Mouse (Mus musculus) erythroblast, adult 5-6 weeks (primary cell): ENCODE data around the gene Tmem267. TPM values are rescaled to one million over a fixed set of nuclear protein-coding genes. Genes with fewer than 3 reads are reported as not detected.
A peak's percentile ranks its signal among the peaks of the same experiment; 100 is the strongest.
"Not testable (repeated sequence)": the region's sequence is repeated elsewhere in the genome, so short reads cannot be mapped to it uniquely, and the experiment has no call there.

ENCODE experiments used
- ATAC-seq: replicated peaks from 2 replicates; pipeline ENCODE4 v1.8.0; 2016; ENCODE audit warnings: moderate number of reproducible peaks, mild to moderate bottlenecking, moderate TSS enrichment, inconsistent platforms; ENCODE audit not compliant: poor library complexity, low FRiP score, severe bottlenecking
- total RNA-seq, 2 experiments: library from RNA; stranded (forward) in 1 of 2; stranded (reverse) in 1 of 2; fragments of 150-400 nt in 1 of 2; fragments of 200-764, 138-1000 nt in 1 of 2; gene quantifications; 2 replicates each; pipeline versions ENCODE4 v1.2.3 to v1.2.4; 2015 to 2017; ENCODE audit warnings: low replicate concordance in 2 of 2

Gene Tmem267
- 4.2 and 6.3 TPM in 2 replicates for total RNA-seq (2015; ENCODE audit: low replicate concordance)
- total RNA-seq (2017; ENCODE audit: low replicate concordance) = 0.43 and 0.98 TPM in 2 replicates

DNA sequence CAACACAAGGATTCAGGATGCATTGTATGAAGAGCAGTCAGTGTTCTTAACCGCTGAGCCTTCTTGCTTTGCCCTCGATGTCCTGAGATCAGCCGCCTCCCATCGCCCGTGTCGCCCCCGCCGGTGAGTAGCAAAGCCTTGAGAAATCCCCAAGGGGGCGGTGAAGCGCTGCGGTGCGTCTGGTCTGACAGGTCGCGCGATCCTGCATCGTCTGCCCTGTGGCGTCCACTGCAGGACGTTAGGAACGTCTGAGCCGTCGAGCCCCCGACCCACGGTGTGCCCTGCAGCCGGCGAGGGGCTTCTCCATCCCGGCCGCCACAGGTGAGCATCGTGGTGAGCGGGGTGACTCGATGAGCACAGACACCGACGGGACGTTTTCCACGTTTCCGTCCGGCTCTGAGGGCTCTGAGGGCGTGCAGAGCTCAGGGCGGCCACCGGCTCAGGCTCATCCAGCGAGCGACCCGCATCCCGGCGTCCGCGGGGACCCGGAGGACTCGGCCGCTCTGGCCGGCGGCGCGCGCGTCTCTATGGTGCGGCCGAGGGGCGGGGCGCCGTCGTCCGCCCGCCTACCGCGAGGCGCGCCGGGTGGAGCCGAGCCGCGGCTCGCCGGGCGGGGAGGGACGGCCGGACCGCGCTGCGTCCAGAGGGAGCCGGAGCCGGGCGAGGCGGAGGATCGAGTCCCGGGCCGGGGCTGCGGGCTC lies at the start of gene Tmem267, which contains the start of gene 3110070M22Rik:
Gene Tmem267 (plus strand): TSS at position 160 of the 701 bp plus-strand sequence.
Gene 3110070M22Rik (minus strand): TSS at position 504 of the 701 bp plus-strand sequence.
- ATAC-seq = no peak

DNA sequence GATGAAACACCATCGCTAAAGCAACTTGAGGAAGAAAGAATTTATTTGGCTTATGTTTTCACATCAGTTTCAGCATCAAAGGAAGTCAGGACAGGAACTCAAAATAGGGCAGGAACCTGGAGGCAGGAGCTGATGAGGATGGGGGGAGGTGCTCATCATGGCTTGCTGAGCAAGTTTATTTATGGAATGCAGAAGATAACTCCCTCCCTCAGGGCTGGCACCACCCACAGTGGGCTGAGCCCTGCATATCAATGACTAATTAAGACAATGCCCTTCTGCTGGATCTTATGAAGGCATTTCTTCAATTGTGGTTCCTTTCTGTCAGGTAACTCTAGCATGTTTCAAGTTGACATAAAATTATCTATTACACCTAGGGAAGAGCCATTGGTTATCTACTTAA lies 45.6 kb upstream of the Tmem267 start:
- ATAC-seq = peak; percentile 67

DNA sequence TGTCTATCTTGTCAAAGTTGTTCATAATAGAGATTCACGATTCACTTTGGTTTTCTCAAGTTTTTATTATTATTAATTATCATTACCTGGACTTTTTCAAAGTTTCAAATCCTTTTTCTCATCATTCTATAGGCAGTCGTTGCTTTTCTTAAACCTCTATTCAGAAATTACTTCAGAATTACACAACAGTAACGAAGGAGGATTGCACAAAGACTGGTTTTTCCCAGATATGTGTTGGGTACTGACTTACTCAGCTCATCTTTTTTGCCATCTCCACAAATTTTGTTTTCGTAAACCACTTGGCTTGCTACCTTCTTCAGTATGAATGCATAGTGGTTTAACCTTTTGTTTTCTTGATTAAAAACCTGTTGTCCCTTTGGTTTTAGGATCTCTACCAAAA lies 34.3 kb upstream of the Tmem267 start:
- no peak for ATAC-seq

DNA sequence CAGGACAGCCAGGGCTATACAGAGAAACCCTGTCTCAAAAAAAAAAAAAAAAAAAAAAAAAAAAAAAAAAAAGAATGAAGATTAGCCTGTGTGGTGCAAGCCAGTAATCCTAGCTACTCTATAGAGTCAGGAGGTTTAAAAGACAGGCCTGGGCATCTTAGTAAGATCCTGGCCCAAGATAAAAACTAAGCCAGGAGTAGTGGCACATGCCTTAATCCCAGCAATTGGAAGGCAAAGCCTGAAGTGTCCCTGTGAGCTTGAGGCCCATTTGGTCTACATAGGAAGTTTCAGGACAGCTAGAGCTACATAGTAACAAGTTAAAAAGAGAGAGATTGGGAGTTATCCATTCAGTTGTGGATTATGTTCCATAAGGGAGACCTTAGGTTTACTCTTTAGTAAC lies 32.8 kb upstream of the Tmem267 start:
- no peak for ATAC-seq

DNA sequence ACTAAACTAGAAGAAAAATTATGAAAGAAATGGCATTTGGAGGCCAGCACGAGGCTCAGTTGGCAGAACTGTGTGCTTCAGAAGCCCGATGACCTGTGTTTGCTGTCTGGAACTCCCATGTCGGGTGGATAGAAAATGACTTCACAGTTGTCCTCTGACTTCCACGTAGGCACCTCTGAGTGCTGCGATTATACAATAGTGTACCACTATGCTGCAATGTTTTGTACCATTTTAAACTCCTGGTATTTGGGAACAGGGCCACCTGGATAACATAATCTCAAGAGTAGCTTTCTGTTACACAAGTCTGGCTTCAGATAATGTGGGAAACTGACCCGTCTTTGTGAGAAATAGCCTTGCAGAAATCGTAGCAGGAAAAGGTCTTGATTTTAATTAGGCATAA lies 31.5 kb upstream of the Tmem267 start:
- no peak for ATAC-seq

DNA sequence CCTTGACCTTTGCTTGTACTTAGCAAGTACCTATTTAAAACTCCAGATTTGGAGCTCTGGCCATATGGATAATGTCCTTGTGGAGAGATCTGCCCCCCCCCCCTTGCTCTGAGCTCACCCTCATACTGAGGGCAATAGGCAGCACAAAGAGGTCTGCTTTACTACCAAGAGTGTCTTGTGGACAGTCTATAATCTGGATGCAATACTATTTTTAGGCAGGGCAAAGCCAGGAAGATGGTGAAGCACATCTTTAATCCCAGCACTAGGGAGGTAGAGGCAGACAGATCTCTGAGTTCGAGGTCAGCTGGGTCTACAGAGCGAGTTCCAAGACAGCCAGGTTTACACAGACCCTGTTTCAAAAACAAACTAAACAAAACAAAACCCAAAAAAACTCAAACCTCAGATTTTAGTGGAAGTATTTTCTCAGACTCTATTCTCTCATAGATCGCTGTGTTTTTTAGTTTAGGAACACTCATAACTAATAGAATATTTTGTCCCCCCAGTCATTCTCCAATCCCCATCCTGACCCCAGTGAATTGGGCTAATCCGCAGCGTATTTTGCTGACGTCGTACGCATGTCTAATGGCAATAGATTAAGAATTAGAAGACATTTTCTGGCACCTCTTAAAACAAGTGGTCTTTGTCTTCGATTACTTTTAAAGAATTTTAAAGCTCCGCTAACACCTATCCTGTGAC lies 25.8 kb upstream of the Tmem267 start:
- peak; percentile 79 for ATAC-seq

DNA sequence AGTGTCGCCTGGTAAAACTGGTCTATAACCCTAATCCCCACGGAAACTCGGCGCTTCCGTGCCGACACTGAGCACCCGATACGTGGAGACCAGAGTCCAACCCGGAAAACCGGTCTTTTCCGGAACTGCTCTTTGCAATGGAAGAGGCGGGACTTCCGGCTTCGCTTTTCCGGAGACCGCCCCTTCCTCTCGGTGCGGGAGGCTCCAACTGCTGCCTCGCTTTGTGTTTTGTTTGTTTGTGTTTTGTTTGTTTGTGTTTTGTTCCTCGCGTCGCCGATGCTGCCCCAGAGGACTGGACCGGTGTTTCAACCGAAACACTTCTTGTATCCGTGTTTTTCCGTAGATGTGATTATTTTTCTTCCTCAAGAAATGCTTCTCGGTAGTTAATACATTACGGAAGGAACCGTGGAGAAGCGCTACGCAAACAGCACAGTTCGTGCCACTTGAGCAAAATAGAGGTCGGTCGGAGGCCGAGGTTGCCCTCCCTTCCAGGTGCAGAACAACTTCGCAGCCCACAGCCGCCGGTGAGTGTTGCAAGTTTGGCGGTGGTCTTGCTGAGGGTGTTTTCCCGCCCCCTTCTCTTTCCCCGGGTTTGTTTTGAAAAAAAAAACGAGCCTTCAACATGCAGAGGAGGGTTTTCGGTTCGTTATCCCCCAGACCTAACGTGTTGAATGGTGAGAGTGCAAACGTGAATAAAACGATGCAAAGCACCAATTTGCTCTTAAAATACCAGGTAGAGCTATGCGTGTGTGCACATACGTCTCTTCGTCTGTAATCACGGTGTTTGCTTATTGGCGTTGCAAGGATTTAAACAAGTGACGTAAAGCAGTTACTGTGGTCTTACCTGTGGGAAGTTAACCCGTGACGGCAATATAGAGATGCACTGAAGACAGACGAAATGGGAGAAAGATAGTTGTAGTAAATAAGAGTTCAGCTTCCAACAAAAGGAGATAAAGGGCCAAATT lies 25.0 kb upstream of the Tmem267 start, which contains the start of gene 4833420G17Rik:
Gene 4833420G17Rik (plus strand): TSS at position 173 of the 965 bp plus-strand sequence.
- ATAC-seq = peak; percentile 98

DNA sequence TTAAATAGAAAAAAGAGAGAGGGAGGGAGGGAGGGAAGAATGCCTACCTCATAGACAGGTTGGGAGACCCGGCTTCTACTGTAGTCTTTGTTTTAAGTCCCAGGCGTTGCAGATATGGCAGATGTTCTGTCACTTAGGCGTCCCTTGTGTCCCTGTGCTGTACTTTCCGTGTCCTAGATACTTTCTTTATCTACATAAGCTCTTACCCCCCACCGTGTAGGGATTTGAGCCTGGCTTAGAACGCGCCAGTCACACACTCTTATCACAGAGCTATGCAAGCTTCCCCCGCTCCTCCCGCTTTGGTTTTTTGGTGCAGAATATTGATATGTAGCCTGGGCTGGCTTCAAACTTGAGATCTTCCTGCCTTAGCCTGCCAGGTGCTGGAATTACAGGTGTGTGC lies 11.2 kb upstream of the Tmem267 start:
- no peak for ATAC-seq

DNA sequence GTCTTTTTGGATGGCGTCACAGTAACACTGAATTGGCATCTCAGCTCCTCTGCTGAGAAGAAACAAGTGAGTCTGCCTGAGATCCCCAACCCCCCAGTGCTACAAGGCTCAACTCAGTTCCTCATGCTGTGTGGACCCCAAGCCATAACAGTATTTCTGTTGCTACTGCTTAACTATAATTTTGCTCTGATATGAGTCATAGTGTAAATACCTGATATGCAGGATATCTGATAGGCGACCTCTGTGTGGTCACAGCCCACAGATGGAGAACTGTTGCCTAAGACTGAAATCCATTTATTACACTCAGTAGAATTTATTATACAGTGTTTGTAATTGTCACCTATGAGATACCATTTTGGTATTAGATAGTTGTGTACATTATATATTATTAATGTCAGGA lies 10.1 kb upstream of the Tmem267 start:
- ATAC-seq = no peak

DNA sequence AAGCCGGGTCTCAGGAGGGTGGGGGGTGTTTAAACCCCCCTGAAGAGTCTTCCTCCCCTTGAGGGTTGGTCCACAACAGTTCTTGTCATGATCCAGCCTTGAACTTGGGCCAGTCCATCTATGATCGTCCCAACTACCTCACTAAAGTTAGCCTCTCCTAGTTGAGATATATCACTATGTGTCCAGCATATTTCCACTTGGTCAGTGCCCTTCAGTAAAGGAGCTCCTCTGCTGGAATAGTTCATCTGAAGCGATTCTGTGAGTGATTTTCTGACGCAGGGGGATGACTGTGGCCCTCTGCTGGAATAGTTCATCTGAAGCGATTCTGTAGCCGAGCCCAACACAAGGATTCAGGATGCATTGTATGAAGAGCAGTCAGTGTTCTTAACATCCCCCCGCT lies 485 bp upstream of the Tmem267 start:
- no peak for ATAC-seq

DNA sequence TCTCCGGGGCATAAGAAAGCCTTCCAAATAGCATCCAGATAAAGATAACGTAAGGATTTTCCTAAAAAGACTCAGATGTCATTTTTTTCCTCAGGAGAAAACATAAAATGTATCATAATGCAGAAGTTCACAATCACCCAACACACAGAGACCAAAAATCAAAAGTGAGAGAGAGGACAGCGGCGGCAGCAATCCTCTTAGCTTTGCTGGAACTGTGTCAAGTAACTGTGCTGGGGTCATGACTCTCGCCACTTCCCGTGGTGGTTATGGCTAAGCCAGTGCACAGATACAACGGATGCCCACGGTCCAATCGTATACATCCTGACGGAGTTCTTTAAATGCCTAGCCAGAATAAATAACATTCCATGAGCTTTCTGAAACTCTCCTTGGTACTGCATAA lies 4.2 kb downstream of the Tmem267 start:
- not testable (repeated sequence) for ATAC-seq

DNA sequence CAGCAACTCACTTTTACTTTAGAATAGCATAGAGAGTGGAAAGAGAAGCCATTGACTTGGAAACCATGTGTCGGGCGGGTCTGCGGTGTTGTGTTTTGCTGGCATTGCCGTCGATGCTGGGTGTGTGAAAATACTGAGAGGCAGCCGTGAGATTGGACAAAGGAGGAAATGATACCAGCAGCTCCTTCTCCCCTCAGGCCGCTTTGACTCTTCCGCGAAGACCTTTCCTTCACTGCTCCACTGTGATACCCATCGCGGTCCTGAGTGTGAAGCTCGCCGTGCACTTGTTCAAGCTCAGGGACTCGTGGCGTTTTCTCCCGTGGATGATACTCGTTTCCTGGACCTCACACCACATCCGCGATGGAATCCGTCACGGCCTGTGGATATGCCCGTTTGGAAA lies 7.1 kb downstream of the Tmem267 start:
- not testable (repeated sequence) for ATAC-seq

DNA sequence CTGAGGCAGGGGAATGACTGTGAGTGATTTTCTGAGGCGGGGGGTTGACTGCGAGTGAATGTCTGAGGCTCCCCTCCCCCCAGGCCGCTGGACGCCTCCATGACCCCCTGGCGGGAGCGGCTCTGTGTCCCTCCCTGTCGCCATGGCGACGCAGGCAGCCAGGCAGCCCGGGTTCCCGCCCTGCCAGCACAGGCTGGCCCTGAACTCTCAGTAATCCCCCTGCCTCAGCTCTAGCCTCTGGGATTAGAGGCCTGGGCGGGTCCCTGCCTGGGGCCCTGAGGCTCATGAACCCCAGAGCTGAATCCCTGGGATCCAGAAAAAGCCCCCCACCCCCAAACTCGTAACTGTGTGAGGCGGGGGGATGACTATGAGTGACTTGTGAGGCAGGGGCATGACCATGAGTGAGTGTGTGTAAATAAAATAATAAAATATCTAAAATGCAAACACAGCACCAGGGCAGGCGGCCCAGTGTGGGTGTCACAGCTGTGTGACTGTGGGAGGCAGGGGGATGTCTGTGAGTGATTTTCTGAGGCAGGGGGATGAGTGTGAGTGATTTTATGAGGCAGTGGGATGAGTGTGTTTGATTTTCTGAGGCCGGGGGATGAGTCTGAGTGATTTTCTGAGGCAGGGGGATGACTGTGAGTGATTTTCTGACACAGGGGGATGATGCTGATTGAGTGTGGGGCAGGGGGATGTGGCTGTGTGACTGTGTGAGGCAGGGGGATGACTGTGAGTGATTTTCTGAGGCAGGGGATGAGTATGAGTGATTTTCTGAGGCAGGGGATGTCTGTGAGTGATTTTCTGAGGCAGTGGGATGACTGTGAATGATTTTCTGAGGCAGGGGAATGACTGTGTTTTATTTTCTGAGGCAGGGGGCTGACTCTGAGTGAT lies 108.7 kb downstream of the Tmem267 start:
- ATAC-seq = peak; percentile 61

DNA sequence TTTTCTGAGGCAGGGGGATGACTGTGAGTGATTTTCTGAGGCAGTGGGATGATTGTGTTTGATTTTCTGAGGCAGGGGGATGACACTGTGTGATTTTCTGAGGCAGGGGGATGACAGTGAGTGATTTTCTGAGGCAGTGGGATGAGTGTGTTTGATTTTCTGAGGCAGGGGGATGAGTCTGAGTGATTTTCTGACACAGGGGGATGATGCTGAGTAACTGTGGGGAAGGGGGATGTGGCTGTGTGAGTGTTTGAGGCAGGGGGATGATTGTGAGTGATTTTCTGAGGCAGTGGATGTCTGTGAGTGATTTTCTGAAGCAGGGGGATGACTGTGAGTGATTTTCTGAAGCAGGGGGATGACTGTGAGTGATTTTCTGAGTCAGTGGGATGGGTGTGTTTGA lies 110.6 kb downstream of the Tmem267 start:
- not testable (repeated sequence) for ATAC-seq

DNA sequence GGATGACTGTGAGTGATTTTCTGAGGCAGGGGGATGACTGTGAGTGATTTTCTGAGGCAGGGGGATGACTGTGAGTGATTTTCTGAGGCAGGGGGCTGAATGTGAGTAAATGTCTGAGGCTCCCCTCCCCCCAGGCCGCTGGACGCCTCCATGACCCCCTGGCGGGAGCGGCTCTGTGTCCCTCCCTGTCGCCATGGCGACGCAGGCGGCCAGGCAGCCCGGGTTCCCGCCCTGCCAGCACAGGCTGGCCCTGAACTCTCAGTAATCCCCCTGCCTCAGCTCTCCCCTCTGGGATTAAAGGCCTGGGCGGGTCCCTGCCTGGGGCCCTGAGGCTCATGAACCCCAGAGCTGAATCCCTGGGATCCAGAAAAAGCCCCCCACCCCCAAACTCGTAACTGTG lies 111.2 kb downstream of the Tmem267 start:
- ATAC-seq = not testable (repeated sequence)

DNA sequence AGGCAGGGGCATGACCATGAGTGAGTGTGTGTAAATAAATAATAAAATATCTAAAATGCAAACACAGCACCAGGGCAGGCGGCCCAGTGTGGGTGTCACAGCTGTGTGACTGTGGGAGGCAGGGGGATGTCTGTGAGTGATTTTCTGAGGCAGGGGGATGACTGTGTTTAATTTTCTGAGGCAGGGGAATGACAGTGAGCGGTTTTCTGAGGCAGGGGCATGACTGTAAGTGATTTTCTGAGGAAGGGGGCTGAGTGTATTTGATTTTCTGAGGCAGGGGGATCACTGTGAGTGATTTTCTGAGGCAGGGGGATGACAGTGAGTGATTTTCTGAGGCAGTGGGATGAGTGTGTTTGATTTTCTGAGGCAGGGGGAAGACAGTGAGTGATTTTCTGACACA lies 111.7 kb downstream of the Tmem267 start:
- not testable (repeated sequence) for ATAC-seq

DNA sequence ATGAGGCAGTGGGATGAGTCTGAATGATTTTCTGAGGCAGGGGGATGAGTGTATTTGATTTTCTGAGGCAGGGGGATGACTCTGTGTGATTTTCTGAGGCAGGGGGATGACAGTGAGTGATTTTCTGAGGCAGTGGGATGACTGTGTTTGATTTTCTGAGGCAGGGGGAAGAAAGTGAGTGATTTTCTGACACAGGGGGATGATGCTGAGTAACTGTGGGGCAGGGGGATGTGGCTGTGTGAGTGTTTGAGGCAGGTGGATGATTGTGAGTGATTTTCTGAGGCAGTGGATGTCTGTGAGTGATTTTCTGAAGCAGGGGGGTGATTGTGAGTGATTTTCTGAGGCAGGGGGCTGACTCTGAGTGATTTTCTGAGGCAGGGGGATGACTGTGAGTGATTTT lies 112.3 kb downstream of the Tmem267 start:
- ATAC-seq = not testable (repeated sequence)

DNA sequence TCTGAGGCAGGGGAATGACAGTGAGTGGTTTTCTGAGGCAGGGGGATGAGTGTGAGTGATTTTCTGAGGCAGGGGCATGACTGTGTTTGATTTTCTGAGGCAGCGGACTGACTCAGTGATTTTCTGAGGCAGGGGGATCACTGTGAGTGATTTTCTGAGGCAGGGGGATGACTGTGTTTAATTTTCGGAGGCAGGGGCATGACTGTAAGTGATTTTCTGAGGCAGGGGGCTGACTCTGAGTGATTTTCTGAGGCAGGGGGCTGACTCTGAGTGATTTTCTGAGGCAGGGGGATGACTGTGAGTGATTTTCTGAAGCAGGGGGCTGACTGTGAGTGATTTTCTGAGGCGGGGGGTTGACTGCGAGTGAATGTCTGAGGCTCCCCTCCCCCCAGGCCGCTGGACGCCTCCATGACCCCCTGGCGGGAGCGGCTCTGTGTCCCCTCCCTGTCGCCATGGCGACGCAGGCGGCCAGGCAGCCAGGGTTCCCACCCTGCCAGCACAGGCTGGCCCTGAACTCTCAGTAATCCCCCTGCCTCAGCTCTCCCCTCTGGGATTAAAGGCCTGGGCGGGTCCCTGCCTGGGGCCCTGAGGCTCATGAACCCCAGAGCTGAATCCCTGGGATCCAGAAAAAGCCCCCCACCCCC lies 115.0 kb downstream of the Tmem267 start:
- ATAC-seq = not testable (repeated sequence)
